Mouse (Mus musculus): Measurements from ENCODE around the gene Mrpl38. TPM values are rescaled to one million over a fixed set of nuclear protein-coding genes. Genes with fewer than 3 reads are reported as not detected.

Gene Mrpl38
- polyA plus RNA-seq, 1 experiment from 2014 or later = 102 TPM

- no peaks in the 10 kb centered on the region for H3K9me3 ChIP-seq (replicated peaks; ENCODE audit: control insufficient read depth, low read length)
- no peak overlapping the region for H3K4me3 ChIP-seq (ENCODE audit: low read depth, low read length)
- WGBS = 14% methylated on average over 14 of the region's 14 CpGs
- ATAC-seq (replicated peaks; ENCODE audit: insufficient number of reproducible peaks, low FRiP score, low TSS enrichment, low read depth) (no peak), DNase-seq (ENCODE audit: low spot score) (no peak)
- no peaks in the 10 kb centered on the region for H3K36me3 ChIP-seq (replicated peaks; ENCODE audit: control insufficient read depth, insufficient read depth, low read depth, low read length)
- H3K9ac ChIP-seq (replicated peaks; ENCODE audit: low read length) = no peak overlapping the region
- peaks cover 18% of the 10 kb centered on the region for H3K4me1 ChIP-seq (ENCODE audit: control insufficient read depth, insufficient read depth, low read length)
- H3K27ac ChIP-seq (replicated peaks; ENCODE audit: low read depth, low read length) = no peak overlapping the region
- H3K27me3 ChIP-seq (ENCODE audit: control insufficient read depth, insufficient read depth, low read length) = peaks cover 53% of the 10 kb centered on the region
- H3K4me2 ChIP-seq (ENCODE audit: low read depth, low read length) = no peak overlapping the region
Measured at GRCm38 (mm10) chr11:116106963-116107776, 31.5 kb downstream of the Mrpl38 start.

GRCm38 (mm10) chr11:116106154-116106962 is 32.3 kb downstream of the Mrpl38 start:
- Histone ChIP-seq H3K4me2 (ENCODE audit: low read depth, low read length) (peak overlapping the region; percentile 19), H3K4me1 (ENCODE audit: control insufficient read depth, insufficient read depth, low read length) (peaks cover 18% of the 10 kb centered on the region), H3K9ac (replicated peaks; ENCODE audit: low read length) (0 out of 2 replicates have a peak overlapping the region, but pooled peaks have one; percentile 37), H3K36me3 (replicated peaks; ENCODE audit: control insufficient read depth, insufficient read depth, low read depth, low read length) (no peaks in the 10 kb centered on the region), H3K4me3 (ENCODE audit: low read depth, low read length) (0 out of 2 replicates have a peak overlapping the region, but pooled peaks have one; percentile 13), H3K9me3 (replicated peaks; ENCODE audit: control insufficient read depth, low read length) (no peaks in the 10 kb centered on the region), H3K27me3 (ENCODE audit: control insufficient read depth, insufficient read depth, low read length) (peaks cover 48% of the 10 kb centered on the region), H3K27ac (replicated peaks; ENCODE audit: low read depth, low read length) (no peak overlapping the region)
- no peak for ATAC-seq (replicated peaks; ENCODE audit: insufficient number of reproducible peaks, low FRiP score, low TSS enrichment, low read depth)
- peak; percentile 48 for DNase-seq (ENCODE audit: low spot score)
- WGBS = 18% methylated on average over 32 of the region's 32 CpGs

DNA sequence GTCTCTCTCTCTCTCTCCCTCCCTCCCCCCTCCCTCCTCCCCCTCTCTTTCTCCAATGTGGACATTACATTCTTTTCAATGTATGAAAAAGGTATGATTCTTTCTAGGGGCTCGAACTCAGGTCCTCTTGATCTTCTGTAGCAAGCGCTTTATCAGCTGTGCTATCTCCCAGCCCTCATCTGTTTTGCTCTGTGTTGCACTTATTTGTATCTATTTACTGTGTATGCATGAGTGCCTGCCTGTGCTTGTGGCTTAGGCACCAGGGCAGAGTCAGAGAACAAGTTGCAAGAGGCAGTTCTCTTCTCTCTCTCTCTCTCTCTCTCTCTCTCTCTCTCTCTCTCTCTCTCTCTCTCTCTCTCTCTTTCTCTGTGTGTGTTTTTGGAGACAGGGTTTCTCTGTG is 33.6 kb downstream of the Mrpl38 start:
- H3K4me2 ChIP-seq (ENCODE audit: low read depth, low read length) = no peak overlapping the region
- H3K4me1 ChIP-seq (ENCODE audit: control insufficient read depth, insufficient read depth, low read length) = peaks cover 16% of the 10 kb centered on the region
- peaks cover 36% of the 10 kb centered on the region for H3K27me3 ChIP-seq (ENCODE audit: control insufficient read depth, insufficient read depth, low read length)
- no peaks in the 10 kb centered on the region for H3K9me3 ChIP-seq (replicated peaks; ENCODE audit: control insufficient read depth, low read length)
- H3K27ac ChIP-seq (replicated peaks; ENCODE audit: low read depth, low read length) = no peak overlapping the region
- H3K9ac ChIP-seq (replicated peaks; ENCODE audit: low read length) = no peak overlapping the region
- no peak for ATAC-seq (replicated peaks; ENCODE audit: insufficient number of reproducible peaks, low FRiP score, low TSS enrichment, low read depth)
- no peak for DNase-seq (ENCODE audit: low spot score)
- H3K4me3 ChIP-seq (ENCODE audit: low read depth, low read length) = no peak overlapping the region
- 90% methylated on average over 2 of the region's 2 CpGs for WGBS
- no peaks in the 10 kb centered on the region for H3K36me3 ChIP-seq (replicated peaks; ENCODE audit: control insufficient read depth, insufficient read depth, low read depth, low read length)

DNA sequence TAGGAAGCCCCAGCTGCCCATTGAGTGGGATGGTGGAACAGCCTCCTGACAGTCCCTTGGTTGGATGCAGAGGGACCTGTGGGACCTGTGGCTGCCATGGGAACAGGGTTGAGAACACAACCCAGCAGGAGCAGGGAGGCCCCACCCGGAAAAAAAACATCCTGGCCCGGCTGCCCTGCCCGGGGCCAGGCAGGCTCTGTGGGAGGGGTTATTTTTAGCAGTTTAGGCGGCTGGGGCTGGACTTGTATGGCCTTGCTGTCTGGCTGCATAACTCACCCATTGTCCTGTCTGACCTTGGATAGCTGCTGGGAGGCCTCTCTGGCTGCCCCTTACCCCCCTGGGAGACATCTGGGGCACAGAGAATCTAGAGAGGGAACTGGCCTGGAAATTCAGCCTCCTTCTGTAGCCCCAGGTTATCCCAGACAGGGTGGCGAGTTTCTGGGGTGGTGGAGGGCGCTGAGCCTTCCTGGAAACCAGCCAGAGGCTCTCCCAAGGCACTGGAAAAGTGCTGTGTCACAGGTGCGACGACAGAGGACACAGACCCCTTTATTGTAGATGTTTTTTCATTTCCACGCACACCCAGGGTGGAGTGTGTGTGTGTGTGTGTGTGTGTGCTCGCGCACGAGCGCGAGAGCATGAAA is 34.5 kb downstream of the Mrpl38 start:
- Histone ChIP-seq H3K4me3 (ENCODE audit: low read depth, low read length) (no peak overlapping the region), H3K9me3 (replicated peaks; ENCODE audit: control insufficient read depth, low read length) (no peaks in the 10 kb centered on the region), H3K36me3 (replicated peaks; ENCODE audit: control insufficient read depth, insufficient read depth, low read depth, low read length) (no peaks in the 10 kb centered on the region), H3K9ac (replicated peaks; ENCODE audit: low read length) (peak overlapping the region; percentile 14; the same call in 1 of the 2 replicates), H3K4me2 (ENCODE audit: low read depth, low read length) (peak overlapping the region; percentile 1; the same call in 1 of the 2 replicates), H3K27me3 (ENCODE audit: control insufficient read depth, insufficient read depth, low read length) (peaks cover 26% of the 10 kb centered on the region), H3K27ac (replicated peaks; ENCODE audit: low read depth, low read length) (peak overlapping the region; percentile 25; the same call in 1 of the 2 replicates), H3K4me1 (ENCODE audit: control insufficient read depth, insufficient read depth, low read length) (peaks cover 10% of the 10 kb centered on the region)
- peak; percentile 50 for DNase-seq (ENCODE audit: low spot score)
- WGBS = 32% methylated on average over 14 of the region's 14 CpGs
- ATAC-seq (replicated peaks; ENCODE audit: insufficient number of reproducible peaks, low FRiP score, low TSS enrichment, low read depth) = 0 out of 2 replicates have a peak, but pooled peaks have one; percentile 39

DNA sequence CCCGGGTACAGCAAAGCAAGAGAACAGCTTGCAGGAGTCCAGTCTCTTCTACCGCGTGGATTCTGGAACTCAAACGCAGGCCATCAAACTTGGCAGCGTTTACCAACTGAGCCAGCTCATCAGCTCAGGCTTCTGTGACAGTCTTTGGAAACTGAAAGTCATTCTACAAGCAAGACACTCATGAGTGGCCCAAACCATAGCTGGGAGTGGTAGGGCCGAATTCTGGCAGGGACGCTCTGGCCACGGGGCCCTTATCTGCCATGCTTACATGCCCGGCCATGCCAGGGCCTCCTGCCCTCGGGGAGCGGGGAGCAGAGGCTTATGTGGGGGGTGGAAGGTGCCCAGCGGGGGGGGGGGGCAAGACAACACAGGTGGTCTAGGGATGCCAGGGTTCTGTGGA is 35.1 kb downstream of the Mrpl38 start:
- H3K27me3 ChIP-seq (ENCODE audit: control insufficient read depth, insufficient read depth, low read length) = peaks cover 21% of the 10 kb centered on the region
- no peak overlapping the region for H3K27ac ChIP-seq (replicated peaks; ENCODE audit: low read depth, low read length)
- 74% methylated on average over 12 of the region's 12 CpGs for WGBS
- no peak overlapping the region for H3K9ac ChIP-seq (replicated peaks; ENCODE audit: low read length)
- H3K9me3 ChIP-seq (replicated peaks; ENCODE audit: control insufficient read depth, low read length) = no peaks in the 10 kb centered on the region
- no peaks in the 10 kb centered on the region for H3K36me3 ChIP-seq (replicated peaks; ENCODE audit: control insufficient read depth, insufficient read depth, low read depth, low read length)
- DNase-seq (ENCODE audit: low spot score) = no peak
- no peak for ATAC-seq (replicated peaks; ENCODE audit: insufficient number of reproducible peaks, low FRiP score, low TSS enrichment, low read depth)
- no peak overlapping the region for H3K4me2 ChIP-seq (ENCODE audit: low read depth, low read length)
- H3K4me1 ChIP-seq (ENCODE audit: control insufficient read depth, insufficient read depth, low read length) = peaks cover 7% of the 10 kb centered on the region
- H3K4me3 ChIP-seq (ENCODE audit: low read depth, low read length) = no peak overlapping the region

DNA sequence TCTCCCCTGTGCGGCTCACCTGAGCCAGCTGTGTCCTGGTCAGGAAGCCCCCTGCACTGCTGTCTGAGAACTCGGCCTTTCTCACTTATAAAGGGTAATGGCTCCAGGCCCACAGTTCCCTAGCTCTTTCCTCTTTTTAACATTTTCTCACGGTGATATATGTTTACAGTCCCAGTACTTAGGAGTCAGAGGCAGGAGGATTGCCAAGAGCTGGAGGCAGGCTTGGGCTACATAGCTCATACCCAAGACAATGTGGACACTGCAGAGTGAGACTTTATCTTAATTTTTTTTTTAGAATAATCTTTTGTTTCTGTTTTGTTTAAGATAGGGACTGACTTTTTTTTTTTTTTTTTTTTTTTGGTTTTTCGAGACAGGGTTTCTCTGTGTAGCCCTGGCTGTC is 36.2 kb downstream of the Mrpl38 start:
- Histone ChIP-seq H3K4me3 (ENCODE audit: low read depth, low read length) (no peak overlapping the region), H3K4me1 (ENCODE audit: control insufficient read depth, insufficient read depth, low read length) (peaks cover 7% of the 10 kb centered on the region), H3K9ac (replicated peaks; ENCODE audit: low read length) (peak overlapping the region; percentile 38; the same call in 1 of the 2 replicates), H3K9me3 (replicated peaks; ENCODE audit: control insufficient read depth, low read length) (no peaks in the 10 kb centered on the region), H3K4me2 (ENCODE audit: low read depth, low read length) (no peak overlapping the region), H3K27ac (replicated peaks; ENCODE audit: low read depth, low read length) (peak overlapping the region; percentile 31; the same call in 1 of the 2 replicates), H3K27me3 (ENCODE audit: control insufficient read depth, insufficient read depth, low read length) (peaks cover 11% of the 10 kb centered on the region), H3K36me3 (replicated peaks; ENCODE audit: control insufficient read depth, insufficient read depth, low read depth, low read length) (no peaks in the 10 kb centered on the region)
- no peak for ATAC-seq (replicated peaks; ENCODE audit: insufficient number of reproducible peaks, low FRiP score, low TSS enrichment, low read depth)
- WGBS = 55% methylated on average over 3 of the region's 4 CpGs
- no peak for DNase-seq (ENCODE audit: low spot score)

DNA sequence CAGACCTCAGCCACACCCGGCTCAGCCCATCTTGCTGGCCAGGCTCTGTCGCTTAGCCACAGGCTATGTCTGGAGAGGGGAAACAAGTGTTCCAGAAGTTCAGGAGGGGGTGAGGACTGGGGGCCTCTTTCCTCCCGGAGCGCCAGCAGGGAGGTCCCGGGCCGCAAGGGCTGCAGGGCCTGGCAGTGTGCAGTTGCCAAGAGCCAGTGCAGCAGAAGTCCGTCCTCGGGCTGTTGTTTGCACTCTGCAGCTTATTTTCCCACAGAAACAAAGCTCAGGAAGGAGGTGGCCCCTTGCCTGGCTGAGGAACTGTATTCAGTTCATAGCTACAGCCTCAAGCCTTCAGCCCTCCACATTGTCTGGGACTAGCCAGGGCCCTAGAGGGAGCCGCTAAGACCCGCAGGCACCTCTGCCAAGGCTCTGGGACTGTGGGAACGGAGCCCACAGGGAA is 36.7 kb downstream of the Mrpl38 start:
- 25% methylated on average over 11 of the region's 11 CpGs for WGBS
- Histone ChIP-seq H3K9me3 (replicated peaks; ENCODE audit: control insufficient read depth, low read length) (no peaks in the 10 kb centered on the region), H3K4me1 (ENCODE audit: control insufficient read depth, insufficient read depth, low read length) (peaks cover 7% of the 10 kb centered on the region), H3K36me3 (replicated peaks; ENCODE audit: control insufficient read depth, insufficient read depth, low read depth, low read length) (no peaks in the 10 kb centered on the region), H3K4me3 (ENCODE audit: low read depth, low read length) (no peak overlapping the region), H3K4me2 (ENCODE audit: low read depth, low read length) (no peak overlapping the region), H3K27ac (replicated peaks; ENCODE audit: low read depth, low read length) (peak overlapping the region; percentile 31), H3K9ac (replicated peaks; ENCODE audit: low read length) (peak overlapping the region; percentile 38; the same call in 1 of the 2 replicates), H3K27me3 (ENCODE audit: control insufficient read depth, insufficient read depth, low read length) (peaks cover 6% of the 10 kb centered on the region)
- ATAC-seq (replicated peaks; ENCODE audit: insufficient number of reproducible peaks, low FRiP score, low TSS enrichment, low read depth) (no peak), DNase-seq (ENCODE audit: low spot score) (peak; percentile 39)

Measured in embryonic facial prominence, embryonic 11.5 days (tissue).